ENCODE assay signal across 8 mouse cellular contexts in genomic region chr2:92060291-92060690, GRCm38 (mm10). TPM values are rescaled to one million over a fixed set of nuclear protein-coding genes. Genes with fewer than 3 reads are reported as not detected.
DNase-seq lines count a peak whose midpoint lies in the region; ATAC-seq and TF ChIP-seq lines count a peak whose summit lies in the region.

No protein-coding gene starts in this region.

- no peak for TF ChIP-seq CTCF in kidney, adult 2 months (conservative IDR thresholded peaks at IDR 0.05; ENCODE audit: insufficient read depth, insufficient read length, low read depth, low read length)
- TF ChIP-seq CTCF in thymus, adult 2 months (IDR thresholded peaks at IDR 0.05; ENCODE audit: borderline replicate concordance, control insufficient read depth, extremely low read depth, insufficient read depth, low read length, poor library complexity), result no peak

- ATAC-seq in heart, embryonic 12.5 days (ENCODE audit: insufficient number of reproducible peaks, low FRiP score), result no peak
- no peak for ATAC-seq in embryonic facial prominence, embryonic 11.5 days (replicated peaks; ENCODE audit: insufficient number of reproducible peaks, low FRiP score, low TSS enrichment, low read depth)
- no peak for ATAC-seq in midbrain, embryonic 14.5 days (ENCODE audit: low FRiP score, low TSS enrichment)
- no peak for ATAC-seq in megakaryocyte progenitor cell, adult 5-6 weeks (replicated peaks; ENCODE audit: poor library complexity)

- H3K27me3 ChIP-seq in heart, embryonic 12.5 days (replicated peaks), result peaks cover 18% of the 10 kb centered on the region
- peaks cover 20% of the 10 kb centered on the region for H3K27me3 ChIP-seq in embryonic facial prominence, embryonic 11.5 days (ENCODE audit: control insufficient read depth, insufficient read depth, low read length)
- H3K27me3 ChIP-seq in kidney, adult 2 months (replicated peaks; ENCODE audit: control insufficient read depth, insufficient read depth, low read length), result no peaks in the 10 kb centered on the region
- peaks cover 15% of the 10 kb centered on the region for H3K27me3 ChIP-seq in midbrain, embryonic 14.5 days (ENCODE audit: control insufficient read depth, insufficient read depth, low read length)
- H3K27me3 ChIP-seq in thymus, adult 2 months (ENCODE audit: control insufficient read depth, insufficient read depth, low read length), result peaks cover 13% of the 10 kb centered on the region; the same call in 1 of the 2 replicates

- H3K9ac ChIP-seq in heart, embryonic 12.5 days, result peak overlapping the region; percentile 59; the same call in 1 of the 2 replicates
- peak overlapping the region; percentile 60; the same call in 1 of the 2 replicates for H3K9ac ChIP-seq in embryonic facial prominence, embryonic 11.5 days (replicated peaks; ENCODE audit: low read length)
- peak overlapping the region; percentile 80 for H3K9ac ChIP-seq in midbrain, embryonic 14.5 days (replicated peaks; ENCODE audit: low read length)

- H3K4me1 ChIP-seq in heart, embryonic 12.5 days (replicated peaks), result peaks cover 20% of the 10 kb centered on the region
- no peaks in the 10 kb centered on the region; the same call in 1 of the 2 replicates for H3K4me1 ChIP-seq in embryonic facial prominence, embryonic 11.5 days (ENCODE audit: control insufficient read depth, insufficient read depth, low read length)
- peaks cover 9% of the 10 kb centered on the region; the same call in 1 of the 2 replicates for H3K4me1 ChIP-seq in kidney, adult 2 months (ENCODE audit: control insufficient read depth, insufficient read depth, low read length)
- H3K4me1 ChIP-seq in midbrain, embryonic 14.5 days (ENCODE audit: control insufficient read depth, insufficient read depth, low read length), result peaks cover 11% of the 10 kb centered on the region
- peaks cover 19% of the 10 kb centered on the region for H3K4me1 ChIP-seq in thymus, adult 2 months (replicated peaks; ENCODE audit: control insufficient read depth, insufficient read depth, low read length)

- peak overlapping the region; percentile 53 for H3K4me3 ChIP-seq in heart, embryonic 12.5 days
- H3K4me3 ChIP-seq in embryonic facial prominence, embryonic 11.5 days (ENCODE audit: low read depth, low read length), result peak overlapping the region; percentile 61
- peak overlapping the region; percentile 44; the same call in 1 of the 2 replicates for H3K4me3 ChIP-seq in kidney, adult 2 months (ENCODE audit: insufficient read depth, low read depth, low read length)
- peak overlapping the region; percentile 66 for H3K4me3 ChIP-seq in midbrain, embryonic 14.5 days (replicated peaks; ENCODE audit: low read depth, low read length)
- no peak overlapping the region for H3K4me3 ChIP-seq in thymus, adult 2 months (ENCODE audit: control insufficient read depth, insufficient read depth, low read length)

- H3K27ac ChIP-seq in heart, embryonic 12.5 days (ENCODE audit: poor library complexity, severe bottlenecking), result no peak overlapping the region
- no peak overlapping the region for H3K27ac ChIP-seq in embryonic facial prominence, embryonic 11.5 days (replicated peaks; ENCODE audit: low read depth, low read length)
- no peak overlapping the region for H3K27ac ChIP-seq in kidney, adult 2 months (ENCODE audit: insufficient read depth, low read depth, low read length)
- H3K27ac ChIP-seq in midbrain, embryonic 14.5 days (replicated peaks; ENCODE audit: low read depth, low read length), result peak overlapping the region; percentile 88
- H3K27ac ChIP-seq in thymus, adult 2 months (ENCODE audit: control insufficient read depth, insufficient read depth, low read length), result no peak overlapping the region

- no peaks in the 10 kb centered on the region for H3K36me3 ChIP-seq in heart, embryonic 12.5 days
- H3K36me3 ChIP-seq in embryonic facial prominence, embryonic 11.5 days (replicated peaks; ENCODE audit: control insufficient read depth, insufficient read depth, low read depth, low read length), result no peaks in the 10 kb centered on the region
- no peaks in the 10 kb centered on the region for H3K36me3 ChIP-seq in kidney, adult 2 months (ENCODE audit: control insufficient read depth, insufficient read depth, low read length)
- no peaks in the 10 kb centered on the region for H3K36me3 ChIP-seq in midbrain, embryonic 14.5 days (ENCODE audit: control insufficient read depth, insufficient read depth, low read length)
- H3K36me3 ChIP-seq in thymus, adult 2 months (ENCODE audit: control insufficient read depth, insufficient read depth, low read length), result no peaks in the 10 kb centered on the region

- peak overlapping the region; percentile 84 for H3K4me2 ChIP-seq in heart, embryonic 12.5 days
- peak overlapping the region; percentile 99 for H3K4me2 ChIP-seq in embryonic facial prominence, embryonic 11.5 days (ENCODE audit: low read depth, low read length)
- peak overlapping the region; percentile 87 for H3K4me2 ChIP-seq in midbrain, embryonic 14.5 days (ENCODE audit: low read length)

- no peak for DNase-seq in heart, adult 9 months (ENCODE audit: low spot score in 2 of 2)
- no peak for DNase-seq in embryonic facial prominence, embryonic 11.5 days (ENCODE audit: low spot score)
- DNase-seq in kidney, adult 2 months, result peak; percentile 74
- no peak for DNase-seq in midbrain, embryonic 14.5 days
- DNase-seq in thymus, adult 2 months, result no peak
- no peak for DNase-seq in thymus, adult 18-20 months

- TF ChIP-seq POLR2A in kidney, adult 2 months (IDR thresholded peaks at IDR 0.05; ENCODE audit: low read depth, low read length), result no peak
- no peak for TF ChIP-seq POLR2A in thymus, adult 2 months (IDR thresholded peaks at IDR 0.05; ENCODE audit: control insufficient read depth, extremely low read depth, insufficient read depth, low read length, poor library complexity)

- WGBS in heart, embryonic 12.5 days, result 18% methylated on average over 6 of the region's 6 CpGs
- WGBS in embryonic facial prominence, embryonic 11.5 days, result 11% methylated on average over 6 of the region's 6 CpGs
- WGBS in kidney, adult 2 months, result 38% methylated on average over 6 of the region's 6 CpGs
- 14% methylated on average over 6 of the region's 6 CpGs for WGBS in midbrain, embryonic 14.5 days
- WGBS in thymus, adult 2 months, result 51% methylated on average over 6 of the region's 6 CpGs

- H3K9me3 ChIP-seq in heart, embryonic 12.5 days (replicated peaks), result no peaks in the 10 kb centered on the region
- H3K9me3 ChIP-seq in embryonic facial prominence, embryonic 11.5 days (replicated peaks; ENCODE audit: control insufficient read depth, low read length), result no peaks in the 10 kb centered on the region
- H3K9me3 ChIP-seq in midbrain, embryonic 14.5 days (ENCODE audit: control insufficient read depth, low read length), result no peaks in the 10 kb centered on the region

RNA-seq across cellular contexts. Expression of gene Phf21a, which starts 32.6 kb away (rescaled TPM):
- 21.1 and 21.5 TPM in 2 replicates for polyA plus RNA-seq in heart, embryonic 12.5 days (2016; fragmentation: Nextera tagmentation; extraction: Ambion mirVana)
- 35.8 and 41.8 TPM in 2 replicates for polyA plus RNA-seq in embryonic facial prominence, embryonic 11.5 days (2014; fragmentation: Nextera tagmentation; extraction: Ambion mirVana)
- polyA plus RNA-seq in kidney, adult 2 months (2012; rRNA removed), result 27.5 and 36.8 TPM in 2 replicates
- polyA plus RNA-seq in midbrain, embryonic 14.5 days (2014; fragmentation: Nextera tagmentation; extraction: Ambion mirVana), result 32.3 and 35.4 TPM in 2 replicates
- 81.1 and 81.6 TPM in 2 replicates for polyA plus RNA-seq in thymus, adult 2 months (2012; rRNA removed)
- total RNA-seq in megakaryocyte progenitor cell, adult 5-6 weeks (2015), result 48.4 and 49.5 TPM in 2 replicates
- 23.2 and 24.3 TPM in 2 replicates for total RNA-seq in megakaryocyte progenitor cell, adult 5-6 weeks (2017)

RNA-seq across cellular contexts. Expression of gene Creb3l1, which starts 36.0 kb away (rescaled TPM):
- polyA plus RNA-seq in heart, embryonic 12.5 days (2016; fragmentation: Nextera tagmentation; extraction: Ambion mirVana), result 6.1 and 6.7 TPM in 2 replicates
- 1.2 and 1.5 TPM in 2 replicates for polyA plus RNA-seq in embryonic facial prominence, embryonic 11.5 days (2014; fragmentation: Nextera tagmentation; extraction: Ambion mirVana)
- polyA plus RNA-seq in kidney, adult 2 months (2012; rRNA removed), result 6.7 and 8.9 TPM in 2 replicates
- polyA plus RNA-seq in midbrain, embryonic 14.5 days (2014; fragmentation: Nextera tagmentation; extraction: Ambion mirVana), result 0.69 and 2.0 TPM in 2 replicates
- polyA plus RNA-seq in thymus, adult 2 months (2012; rRNA removed), result 1.7 and 1.8 TPM in 2 replicates
- 1.1 and 2.0 TPM in 2 replicates for total RNA-seq in megakaryocyte progenitor cell, adult 5-6 weeks (2015)
- 0.10 and 0.37 TPM in 2 replicates for total RNA-seq in megakaryocyte progenitor cell, adult 5-6 weeks (2017)
